Mouse (Mus musculus) bone marrow, adult 2 months (tissue): Measurements from ENCODE around the gene Tgtp2.

Source experiments
- CTCF ChIP-seq: fragments of 200-500 bp; IDR thresholded peaks from 2 replicates; pipeline ENCODE4 v1.5.1; 2011; ENCODE audit warnings: low read length, control low read depth; ENCODE audit not compliant: control insufficient read depth, insufficient read depth
- POLR2A ChIP-seq: fragments of 200-500 bp; IDR thresholded peaks from 2 replicates; pipeline ENCODE4 v1.6.1; 2011; ENCODE audit warnings: low read depth, mild to moderate bottlenecking, control low read depth, low read length, borderline replicate concordance; ENCODE audit not compliant: control insufficient read depth

DNA sequence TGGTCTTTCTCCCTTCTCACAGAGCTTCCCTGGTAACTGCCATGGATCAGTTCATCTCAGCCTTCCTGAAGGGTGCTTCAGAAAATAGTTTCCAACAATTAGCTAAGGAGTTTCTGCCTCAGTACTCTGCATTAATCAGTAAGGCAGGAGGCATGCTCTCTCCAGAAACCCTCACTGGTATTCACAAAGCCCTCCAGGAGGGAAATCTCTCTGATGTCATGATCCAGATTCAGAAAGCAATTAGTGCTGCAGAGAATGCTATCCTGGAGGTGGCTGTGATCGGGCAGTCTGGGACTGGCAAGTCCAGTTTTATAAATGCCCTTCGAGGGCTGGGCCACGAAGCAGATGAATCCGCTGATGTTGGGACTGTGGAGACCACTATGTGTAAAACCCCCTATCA is 31.4 kb upstream of the Tgtp2 start:
- no peak for TF ChIP-seq POLR2A
- TF ChIP-seq CTCF: no peak
